Mouse (Mus musculus) heart, postnatal 0 days (tissue): ENCODE data around the gene Ubl3.

ENCODE experiments used
- CTCF ChIP-seq: IDR thresholded peaks from 2 replicates; pipeline ENCODE4 v1.5.1; 2016; ENCODE audit warnings: antibody characterized with exemption, control low read depth, low read depth
- EP300 ChIP-seq: IDR thresholded peaks from 2 replicates; pipeline ENCODE4 v1.6.1; 2016; ENCODE audit warnings: antibody characterized with exemption, low read depth

GRCm38 (mm10) chr5:148465091-148465490, 87.5 kb downstream of the Ubl3 start:
- TF ChIP-seq CTCF (no peak), EP300 (no peak)
